8 mouse cellular contexts compared by ENCODE assay signal in genomic region chr10:63541754-63542153, GRCm38 (mm10).
DNase-seq lines count a peak whose midpoint lies in the region; ATAC-seq and TF ChIP-seq lines count a peak whose summit lies in the region.

No protein-coding gene starts in this region.

- peaks cover 5% of the 10 kb centered on the region for H3K36me3 ChIP-seq in heart, embryonic 16.5 days (ENCODE audit: control insufficient read depth, insufficient read depth)
- no peaks in the 10 kb centered on the region for H3K36me3 ChIP-seq in lung, embryonic 14.5 days (ENCODE audit: insufficient read depth)

- H3K27ac ChIP-seq in heart, embryonic 16.5 days (ENCODE audit: low read length) = peak overlapping the region; percentile 95
- no peak overlapping the region for H3K27ac ChIP-seq in lung, embryonic 14.5 days (ENCODE audit: low read depth)

- peak; percentile 35 for DNase-seq in urinary bladder, postnatal 14 days (ENCODE audit: low spot score)
- no peak for DNase-seq in urinary bladder, postnatal 10 days (ENCODE audit: low spot score)
- DNase-seq in lung, embryonic 14.5 days = peak; percentile 64
- DNase-seq in left cerebral cortex, adult 9 months (ENCODE audit: low spot score in 2 of 2) = no peak
- DNase-seq in frontal cortex, adult 2 months (ENCODE audit: extremely low spot score in 1 of 2, low spot score in 1 of 2) = no peak
- no peak for DNase-seq in right cerebral cortex, postnatal 25 days
- DNase-seq in thymus, postnatal 0 days (ENCODE audit: low spot score) = no peak

- no peaks in the 10 kb centered on the region for H3K27me3 ChIP-seq in heart, embryonic 16.5 days (ENCODE audit: control insufficient read depth, insufficient read depth, low read length)
- H3K27me3 ChIP-seq in lung, embryonic 14.5 days (ENCODE audit: insufficient read depth, low read length) = no peaks in the 10 kb centered on the region

- H3K9me3 ChIP-seq in heart, embryonic 16.5 days (replicated peaks; ENCODE audit: control insufficient read depth, low read length) = no peaks in the 10 kb centered on the region
- no peaks in the 10 kb centered on the region for H3K9me3 ChIP-seq in lung, embryonic 14.5 days (ENCODE audit: low read depth, low read length)

- H3K4me1 ChIP-seq in heart, embryonic 16.5 days (ENCODE audit: control insufficient read depth, insufficient read depth, low read length) = peaks cover 22% of the 10 kb centered on the region
- H3K4me1 ChIP-seq in lung, embryonic 14.5 days (ENCODE audit: insufficient read depth) = no peaks in the 10 kb centered on the region

- H3K9ac ChIP-seq in heart, embryonic 16.5 days (ENCODE audit: low read length) = peak overlapping the region; percentile 5; the same call in 1 of the 2 replicates
- no peak overlapping the region for H3K9ac ChIP-seq in lung, embryonic 14.5 days

- H3K4me2 ChIP-seq in heart, embryonic 16.5 days (ENCODE audit: low read depth, low read length) = peak overlapping the region; percentile 42; the same call in 1 of the 2 replicates
- H3K4me2 ChIP-seq in lung, embryonic 14.5 days = no peak overlapping the region

- WGBS in heart, embryonic 16.5 days = 14% methylated on average over 5 of the region's 5 CpGs
- WGBS in lung, embryonic 14.5 days = 20% methylated on average over 5 of the region's 5 CpGs

- no peak overlapping the region for H3K4me3 ChIP-seq in heart, embryonic 16.5 days (ENCODE audit: low read length)
- H3K4me3 ChIP-seq in lung, embryonic 14.5 days (ENCODE audit: low read depth, low read length) = no peak overlapping the region

- peak; percentile 92 for ATAC-seq in heart, embryonic 16.5 days (replicated peaks; ENCODE audit: extremely low read depth, insufficient read depth, low FRiP score)
- peak; percentile 96 for ATAC-seq in lung, embryonic 14.5 days (ENCODE audit: insufficient read depth)

- no peak for TF ChIP-seq CTCF in lung, embryonic 14.5 days (IDR thresholded peaks at IDR 0.05; ENCODE audit: low read depth)

Comparison
In these comparisons a context has a peak if more than half of its experiments do, and no peak if none do; other contexts are left out.
1. DNase-seq: peak in urinary bladder, postnatal 14 days (single experiment) and lung, embryonic 14.5 days (single experiment); none in urinary bladder, postnatal 10 days (single experiment), left cerebral cortex, adult 9 months (0 of 2), frontal cortex, adult 2 months (0 of 2), right cerebral cortex, postnatal 25 days (single experiment) and thymus, postnatal 0 days (single experiment).